Mouse (Mus musculus) C2C12 (cell line): ENCODE results near the gene Nt5dc1.

Experiments used
- CEBPB ChIP-seq: IDR thresholded peaks from one replicate; pipeline ENCODE4 v1.6.1; 2011; ENCODE audit warnings: low read depth, mild to moderate bottlenecking, control low read depth, moderate library complexity
- CTCF ChIP-seq: IDR thresholded peaks from one replicate; pipeline ENCODE4 v1.5.1; 2011; ENCODE audit not compliant: control insufficient read depth, insufficient read depth, insufficient read length
- MAX ChIP-seq: IDR thresholded peaks from one replicate; pipeline ENCODE4 v1.6.1; 2011; ENCODE audit warnings: mild to moderate bottlenecking, control low read depth
- MYOD1 ChIP-seq: IDR thresholded peaks from one replicate; pipeline ENCODE4 v1.6.1; 2011; ENCODE audit warnings: low read depth; ENCODE audit not compliant: control insufficient read depth, insufficient read length
- MYOG ChIP-seq: IDR thresholded peaks from one replicate; pipeline ENCODE4 v1.6.1; 2011; ENCODE audit not compliant: control insufficient read depth, insufficient read length; ENCODE audit errors: extremely low read depth
- USF1 ChIP-seq: IDR thresholded peaks from one replicate; pipeline ENCODE4 v1.6.1; 2011; ENCODE audit warnings: low read depth, mild to moderate bottlenecking, control low read depth, moderate library complexity

GRCm38 (mm10) chr10:34238536-34238935 is 179.8 kb downstream of the Nt5dc1 start:
- TF ChIP-seq MYOD1, result no peak
- TF ChIP-seq CTCF, result no peak
- TF ChIP-seq MAX, result no peak
- no peak for TF ChIP-seq USF1
- TF ChIP-seq MYOG, result no peak
- no peak for TF ChIP-seq CEBPB
